Mouse (Mus musculus): ENCODE measurements around the gene Dusp3. TPM values are rescaled to one million over a fixed set of nuclear protein-coding genes. Genes with fewer than 3 reads are reported as not detected.

Gene Dusp3
- polyA plus RNA-seq, 1 experiment from 2014 or later, result 15.3 TPM

GRCm38 (mm10) chr11:101952541-101953341, 34.1 kb downstream of the Dusp3 start:
- H3K36me3 ChIP-seq (ENCODE audit: control insufficient read depth, insufficient read depth, low read length), result no peaks in the 10 kb centered on the region
- H3K4me2 ChIP-seq (ENCODE audit: low read depth), result no peak overlapping the region
- 0 out of 2 replicates have a peak, but pooled peaks cover 4% of the 10 kb centered on the region for H3K27me3 ChIP-seq (ENCODE audit: control insufficient read depth, insufficient read depth, low read length)
- 33% methylated on average over 24 of the region's 24 CpGs for WGBS
- no peaks in the 10 kb centered on the region for H3K9me3 ChIP-seq (ENCODE audit: control insufficient read depth, low read length)
- ATAC-seq (ENCODE audit: insufficient read depth, low FRiP score, low TSS enrichment), result no peak
- H3K27ac ChIP-seq (ENCODE audit: low read depth, low read length), result no peak overlapping the region
- H3K4me3 ChIP-seq (ENCODE audit: low read depth, low read length), result no peak overlapping the region
- no peak overlapping the region for H3K9ac ChIP-seq (ENCODE audit: low read length)
- DNase-seq (ENCODE audit: low spot score), result peak; percentile 48
- peaks cover 9% of the 10 kb centered on the region for H3K4me1 ChIP-seq (ENCODE audit: control insufficient read depth, insufficient read depth, low read length)

- Histone ChIP-seq H3K27ac (ENCODE audit: low read depth, low read length) (no peak overlapping the region), H3K4me1 (ENCODE audit: control insufficient read depth, insufficient read depth, low read length) (peaks cover 9% of the 10 kb centered on the region), H3K4me3 (ENCODE audit: low read depth, low read length) (no peak overlapping the region), H3K4me2 (ENCODE audit: low read depth) (no peak overlapping the region), H3K27me3 (ENCODE audit: control insufficient read depth, insufficient read depth, low read length) (0 out of 2 replicates have a peak, but pooled peaks cover 4% of the 10 kb centered on the region), H3K9ac (ENCODE audit: low read length) (no peak overlapping the region), H3K9me3 (ENCODE audit: control insufficient read depth, low read length) (no peaks in the 10 kb centered on the region), H3K36me3 (ENCODE audit: control insufficient read depth, insufficient read depth, low read length) (no peaks in the 10 kb centered on the region)
- 92% methylated on average over 5 of the region's 5 CpGs for WGBS
- ATAC-seq (ENCODE audit: insufficient read depth, low FRiP score, low TSS enrichment) (no peak), DNase-seq (ENCODE audit: low spot score) (no peak)
These were observed 36.8 kb downstream of the Dusp3 start for GRCm38 (mm10) chr11:101950021-101950420.

DNA sequence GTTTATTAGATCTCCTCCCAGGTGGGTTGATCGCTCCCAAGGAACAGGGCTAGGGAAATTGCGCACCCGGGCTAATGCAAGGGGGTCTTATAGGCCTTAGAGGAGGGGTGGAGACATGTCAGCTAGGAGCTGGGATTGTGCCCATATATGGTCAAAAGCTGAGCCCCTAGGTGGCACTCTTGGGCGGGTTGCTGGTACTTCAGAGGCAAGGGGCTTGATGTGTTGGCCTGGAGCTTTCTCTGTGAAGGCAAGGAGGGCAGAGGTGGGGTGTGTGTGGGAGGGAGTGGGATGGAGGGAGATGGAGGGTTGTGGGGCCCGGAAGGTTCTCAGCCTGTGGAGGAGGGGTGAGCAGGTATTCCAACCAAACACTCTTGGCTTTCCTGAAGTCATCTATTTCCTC, 40.3 kb downstream of the Dusp3 start:
- ATAC-seq (ENCODE audit: insufficient read depth, low FRiP score, low TSS enrichment) (no peak), DNase-seq (ENCODE audit: low spot score) (peak; percentile 59)
- Histone ChIP-seq H3K27me3 (ENCODE audit: control insufficient read depth, insufficient read depth, low read length) (0 out of 2 replicates have a peak, but pooled peaks cover 2% of the 10 kb centered on the region), H3K36me3 (ENCODE audit: control insufficient read depth, insufficient read depth, low read length) (no peaks in the 10 kb centered on the region), H3K4me1 (ENCODE audit: control insufficient read depth, insufficient read depth, low read length) (no peaks in the 10 kb centered on the region), H3K27ac (ENCODE audit: low read depth, low read length) (no peak overlapping the region), H3K9me3 (ENCODE audit: control insufficient read depth, low read length) (no peaks in the 10 kb centered on the region), H3K4me2 (ENCODE audit: low read depth) (no peak overlapping the region), H3K9ac (ENCODE audit: low read length) (no peak overlapping the region), H3K4me3 (ENCODE audit: low read depth, low read length) (no peak overlapping the region)
- 20% methylated on average over 5 of the region's 5 CpGs for WGBS

- peaks cover under 1% of the 10 kb centered on the region; the same call in 1 of the 2 replicates for H3K27me3 ChIP-seq (ENCODE audit: control insufficient read depth, insufficient read depth, low read length)
- no peak overlapping the region for H3K27ac ChIP-seq (ENCODE audit: low read depth, low read length)
- 30% methylated on average over 3 of the region's 3 CpGs for WGBS
- no peak for ATAC-seq (ENCODE audit: insufficient read depth, low FRiP score, low TSS enrichment)
- no peaks in the 10 kb centered on the region for H3K36me3 ChIP-seq (ENCODE audit: control insufficient read depth, insufficient read depth, low read length)
- H3K4me2 ChIP-seq (ENCODE audit: low read depth), result no peak overlapping the region
- no peaks in the 10 kb centered on the region for H3K9me3 ChIP-seq (ENCODE audit: control insufficient read depth, low read length)
- no peaks in the 10 kb centered on the region for H3K4me1 ChIP-seq (ENCODE audit: control insufficient read depth, insufficient read depth, low read length)
- no peak for DNase-seq (ENCODE audit: low spot score)
- H3K4me3 ChIP-seq (ENCODE audit: low read depth, low read length), result no peak overlapping the region
- no peak overlapping the region for H3K9ac ChIP-seq (ENCODE audit: low read length)
These were observed 43.8 kb downstream of the Dusp3 start for GRCm38 (mm10) chr11:101943055-101943454.

DNA sequence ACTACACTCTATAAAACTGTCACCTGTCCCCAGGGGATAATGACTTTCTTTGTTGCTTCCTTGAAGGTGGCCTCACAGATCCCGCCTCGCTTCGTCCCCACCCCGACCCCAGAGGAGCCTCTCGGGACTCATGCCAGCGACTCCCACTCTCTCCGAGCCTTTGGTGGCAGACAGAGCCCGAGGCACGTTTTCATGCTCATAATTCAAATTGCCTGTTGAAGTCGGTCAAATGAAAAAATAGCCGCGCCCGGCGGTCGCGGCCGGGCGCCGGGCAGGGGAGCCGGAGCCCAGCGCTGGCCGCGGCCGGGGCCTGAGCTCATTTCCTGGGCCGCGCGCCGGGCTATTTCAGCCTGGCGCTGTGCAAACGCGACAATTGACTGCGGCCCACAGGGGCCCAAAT, 49.7 kb downstream of the Dusp3 start:
- Histone ChIP-seq H3K4me1 (ENCODE audit: control insufficient read depth, insufficient read depth, low read length) (peaks cover 5% of the 10 kb centered on the region), H3K27ac (ENCODE audit: low read depth, low read length) (0 out of 2 replicates have a peak overlapping the region, but pooled peaks have one; percentile 29), H3K9me3 (ENCODE audit: control insufficient read depth, low read length) (no peaks in the 10 kb centered on the region), H3K27me3 (ENCODE audit: control insufficient read depth, insufficient read depth, low read length) (peaks cover 4% of the 10 kb centered on the region; the same call in 1 of the 2 replicates), H3K4me2 (ENCODE audit: low read depth) (peak overlapping the region; percentile 70), H3K4me3 (ENCODE audit: low read depth, low read length) (peak overlapping the region; percentile 32), H3K9ac (ENCODE audit: low read length) (peak overlapping the region; percentile 59), H3K36me3 (ENCODE audit: control insufficient read depth, insufficient read depth, low read length) (no peaks in the 10 kb centered on the region)
- ATAC-seq (ENCODE audit: insufficient read depth, low FRiP score, low TSS enrichment) (no peak), DNase-seq (ENCODE audit: low spot score) (peak; percentile 71)
- WGBS, result under 1% methylated on average over 24 of the region's 32 CpGs

GRCm38 (mm10) chr11:101936421-101936820, 50.4 kb downstream of the Dusp3 start:
- 30% methylated on average over 7 of the region's 7 CpGs for WGBS
- no peak overlapping the region for H3K27ac ChIP-seq (ENCODE audit: low read depth, low read length)
- no peaks in the 10 kb centered on the region for H3K9me3 ChIP-seq (ENCODE audit: control insufficient read depth, low read length)
- no peak overlapping the region for H3K4me3 ChIP-seq (ENCODE audit: low read depth, low read length)
- peaks cover 5% of the 10 kb centered on the region for H3K4me1 ChIP-seq (ENCODE audit: control insufficient read depth, insufficient read depth, low read length)
- DNase-seq (ENCODE audit: low spot score), result no peak
- H3K36me3 ChIP-seq (ENCODE audit: control insufficient read depth, insufficient read depth, low read length), result no peaks in the 10 kb centered on the region
- no peak for ATAC-seq (ENCODE audit: insufficient read depth, low FRiP score, low TSS enrichment)
- H3K4me2 ChIP-seq (ENCODE audit: low read depth), result peak overlapping the region; percentile 1; the same call in 1 of the 2 replicates
- peaks cover 4% of the 10 kb centered on the region; the same call in 1 of the 2 replicates for H3K27me3 ChIP-seq (ENCODE audit: control insufficient read depth, insufficient read depth, low read length)
- no peak overlapping the region for H3K9ac ChIP-seq (ENCODE audit: low read length)

- H3K4me2 ChIP-seq (ENCODE audit: low read depth), result no peak overlapping the region
- H3K4me1 ChIP-seq (ENCODE audit: control insufficient read depth, insufficient read depth, low read length), result peaks cover 5% of the 10 kb centered on the region
- no peak overlapping the region; the same call in 1 of the 2 replicates for H3K27ac ChIP-seq (ENCODE audit: low read depth, low read length)
- peaks cover 4% of the 10 kb centered on the region; the same call in 1 of the 2 replicates for H3K27me3 ChIP-seq (ENCODE audit: control insufficient read depth, insufficient read depth, low read length)
- ATAC-seq (ENCODE audit: insufficient read depth, low FRiP score, low TSS enrichment), result no peak
- WGBS, result 62% methylated on average over 3 of the region's 3 CpGs
- no peak overlapping the region for H3K9ac ChIP-seq (ENCODE audit: low read length)
- no peak for DNase-seq (ENCODE audit: low spot score)
- H3K9me3 ChIP-seq (ENCODE audit: control insufficient read depth, low read length), result no peaks in the 10 kb centered on the region
- H3K4me3 ChIP-seq (ENCODE audit: low read depth, low read length), result no peak overlapping the region
- H3K36me3 ChIP-seq (ENCODE audit: control insufficient read depth, insufficient read depth, low read length), result no peaks in the 10 kb centered on the region
These were observed 51.1 kb downstream of the Dusp3 start for GRCm38 (mm10) chr11:101935743-101936142.

DNA sequence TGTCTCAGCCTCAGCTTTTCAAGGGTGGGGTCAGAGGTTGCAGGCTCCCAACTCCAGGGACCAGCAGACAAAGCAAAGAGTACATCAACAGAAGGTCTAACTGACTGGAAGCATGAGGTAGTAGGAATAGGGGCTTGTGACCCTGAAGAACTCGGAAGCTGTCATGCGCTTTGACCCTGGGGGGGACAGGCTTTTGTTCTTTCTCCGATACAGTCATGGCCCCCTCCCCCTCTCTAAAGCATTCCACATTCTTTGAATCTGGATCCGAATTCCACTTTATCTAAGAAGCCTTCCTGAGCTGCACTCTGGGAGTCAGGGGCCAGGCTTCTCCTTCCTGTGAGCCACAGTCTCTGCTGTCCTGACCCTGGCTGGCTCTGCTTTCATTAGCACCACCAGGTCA, 54.8 kb downstream of the Dusp3 start:
- 48% methylated on average over 4 of the region's 4 CpGs for WGBS
- Histone ChIP-seq H3K9ac (ENCODE audit: low read length) (no peak overlapping the region), H3K27ac (ENCODE audit: low read depth, low read length) (no peak overlapping the region), H3K4me2 (ENCODE audit: low read depth) (no peak overlapping the region), H3K36me3 (ENCODE audit: control insufficient read depth, insufficient read depth, low read length) (no peaks in the 10 kb centered on the region), H3K9me3 (ENCODE audit: control insufficient read depth, low read length) (no peaks in the 10 kb centered on the region), H3K4me3 (ENCODE audit: low read depth, low read length) (no peak overlapping the region), H3K4me1 (ENCODE audit: control insufficient read depth, insufficient read depth, low read length) (peaks cover 7% of the 10 kb centered on the region), H3K27me3 (ENCODE audit: control insufficient read depth, insufficient read depth, low read length) (no peaks in the 10 kb centered on the region)
- DNase-seq (ENCODE audit: low spot score) (no peak), ATAC-seq (ENCODE audit: insufficient read depth, low FRiP score, low TSS enrichment) (no peak)
